Mouse (Mus musculus) neural tube, embryonic 10.5 days (tissue): ENCODE measurements at regions not wholly inside any gene's neighbourhood (a gene's known extent, or its start where the extent isn't known, plus 50 kb on each side); places are given as distances from the start of the nearest gene placed in this dataset.
"Not testable (repeated sequence)": the region's sequence is repeated elsewhere in the genome, so short reads cannot be mapped to it uniquely, and the experiment has no call there.

Experiments
- DNase-seq: peaks from one replicate; pipeline ENCODE4 v3.0.0-alpha.2; 2017; ENCODE audit warnings: low spot score; ENCODE audit errors: extremely low spot score

DNA sequence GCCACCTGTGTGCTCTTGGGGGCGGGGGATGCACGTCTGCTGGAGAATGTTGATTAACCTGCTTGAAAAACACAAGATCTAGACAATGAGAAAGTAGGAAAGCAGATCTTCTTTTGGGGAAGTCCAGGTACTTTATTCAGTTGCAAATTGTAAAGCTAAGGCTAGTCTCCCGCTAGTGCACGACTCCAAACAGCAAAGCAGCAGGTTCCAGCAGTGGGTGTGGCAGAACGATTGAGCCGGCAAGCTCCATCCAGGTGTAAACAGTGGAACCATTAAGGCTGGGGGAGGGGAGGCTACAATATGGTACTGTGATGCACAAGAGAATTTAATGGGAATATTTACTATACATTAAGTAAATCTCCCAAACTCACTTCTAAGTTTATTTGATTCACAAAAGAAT lies 448.6 kb upstream of the Cobl start:
- DNase-seq = not testable (repeated sequence)

DNA sequence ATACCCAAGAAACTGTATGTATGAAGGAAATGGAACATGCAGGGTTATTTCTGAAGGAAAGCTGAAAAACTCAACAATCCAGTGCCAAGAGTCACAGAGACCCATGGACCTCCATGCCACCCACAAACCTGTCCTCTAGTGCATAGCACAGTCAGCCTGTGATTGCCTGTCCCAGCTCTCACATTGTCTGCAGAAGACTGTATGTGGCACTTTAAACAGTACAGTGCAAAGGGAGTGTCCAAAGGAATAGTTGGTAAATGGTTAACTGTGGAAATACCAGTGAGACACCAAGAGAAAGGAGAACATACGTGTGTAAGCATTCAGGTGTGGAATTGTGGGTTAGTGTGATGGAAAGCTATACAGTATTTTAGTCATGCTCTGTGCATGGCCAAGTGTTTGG lies 409.0 kb upstream of the Cobl start:
- no peak for DNase-seq

DNA sequence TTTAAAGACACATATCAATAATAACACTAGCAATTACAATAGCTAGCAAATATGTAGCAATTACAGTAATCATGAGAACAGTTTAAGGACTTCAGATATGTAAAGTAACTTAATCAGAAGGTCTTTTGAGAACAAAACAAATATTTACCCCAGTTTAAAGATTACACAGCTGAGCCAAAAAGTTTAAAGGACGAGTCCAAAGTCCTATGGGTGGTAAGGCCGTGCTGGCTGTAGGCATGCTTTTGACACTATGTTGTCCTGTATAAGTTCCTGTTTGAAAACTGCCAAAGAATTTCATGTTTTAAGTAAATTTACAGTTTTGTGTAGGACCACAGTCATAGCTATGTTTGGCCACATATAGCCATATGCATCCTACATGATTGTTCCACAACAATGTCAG lies 408.0 kb upstream of the Cobl start:
- no peak for DNase-seq

DNA sequence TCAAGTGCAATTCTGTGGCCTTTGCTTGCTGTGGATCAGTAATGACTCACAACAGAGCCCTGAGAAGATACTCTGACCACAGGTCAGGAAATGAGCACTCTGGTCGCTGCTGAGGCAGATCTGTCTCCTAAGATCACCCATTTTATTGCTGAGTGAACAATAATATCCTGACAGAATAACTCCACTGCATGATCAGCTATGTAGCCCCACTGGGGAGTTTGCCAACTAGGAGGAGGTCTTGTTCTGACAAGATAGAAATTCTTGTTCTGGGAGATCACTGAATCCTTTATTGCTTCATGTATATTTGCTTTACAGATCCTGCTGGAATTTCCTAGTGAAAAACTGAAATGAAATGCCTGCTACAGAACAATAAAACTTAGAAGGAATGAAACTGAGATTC lies 407.6 kb upstream of the Cobl start:
- no peak for DNase-seq

DNA sequence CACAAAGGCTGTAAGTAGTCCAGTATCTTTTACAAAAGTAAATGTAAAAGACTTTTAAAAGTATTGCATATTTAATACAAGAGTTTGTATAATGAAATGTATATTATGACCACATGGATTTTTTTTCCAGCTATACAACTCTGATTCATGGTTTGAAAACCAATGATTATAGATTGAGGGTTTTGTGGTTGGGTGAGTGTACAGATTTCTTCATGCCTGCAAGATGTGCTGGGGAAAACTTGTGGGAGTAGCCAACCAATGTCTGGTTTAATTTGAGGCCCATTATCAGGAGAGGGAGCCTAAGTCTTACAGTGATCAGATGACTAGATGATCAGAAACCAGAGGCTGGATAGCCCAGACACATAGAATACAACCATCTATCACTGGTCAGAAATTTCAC lies 402.8 kb upstream of the Cobl start:
- DNase-seq = no peak

DNA sequence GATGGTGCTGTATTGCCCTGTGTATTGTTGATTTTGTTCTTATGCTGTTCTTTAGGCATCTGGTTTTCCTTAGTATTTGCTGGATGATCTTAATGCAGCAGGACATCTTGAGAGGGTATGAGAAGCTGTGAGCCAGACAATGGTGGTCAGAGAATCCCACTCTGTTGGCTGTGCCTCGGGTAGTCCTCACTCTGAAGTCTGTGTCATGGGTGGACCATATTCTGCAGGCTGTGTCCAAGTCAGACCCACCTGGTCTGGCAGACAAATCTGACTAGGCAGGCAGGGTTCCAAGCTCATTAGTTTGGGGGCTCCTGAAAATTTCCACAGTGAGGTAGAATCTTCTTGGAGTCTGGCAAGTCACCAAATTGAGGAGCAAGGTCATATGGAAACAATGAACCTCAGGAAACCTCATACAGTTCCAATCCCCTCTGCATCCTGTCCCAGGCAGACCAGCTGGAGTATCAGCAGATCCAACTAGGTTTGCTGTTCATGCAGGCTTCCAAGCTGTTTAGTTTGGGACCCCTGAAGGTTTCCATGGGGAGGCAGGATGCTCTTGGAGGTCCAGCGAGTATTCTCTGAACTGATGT lies 400.4 kb upstream of the Cobl start:
- no peak for DNase-seq

DNA sequence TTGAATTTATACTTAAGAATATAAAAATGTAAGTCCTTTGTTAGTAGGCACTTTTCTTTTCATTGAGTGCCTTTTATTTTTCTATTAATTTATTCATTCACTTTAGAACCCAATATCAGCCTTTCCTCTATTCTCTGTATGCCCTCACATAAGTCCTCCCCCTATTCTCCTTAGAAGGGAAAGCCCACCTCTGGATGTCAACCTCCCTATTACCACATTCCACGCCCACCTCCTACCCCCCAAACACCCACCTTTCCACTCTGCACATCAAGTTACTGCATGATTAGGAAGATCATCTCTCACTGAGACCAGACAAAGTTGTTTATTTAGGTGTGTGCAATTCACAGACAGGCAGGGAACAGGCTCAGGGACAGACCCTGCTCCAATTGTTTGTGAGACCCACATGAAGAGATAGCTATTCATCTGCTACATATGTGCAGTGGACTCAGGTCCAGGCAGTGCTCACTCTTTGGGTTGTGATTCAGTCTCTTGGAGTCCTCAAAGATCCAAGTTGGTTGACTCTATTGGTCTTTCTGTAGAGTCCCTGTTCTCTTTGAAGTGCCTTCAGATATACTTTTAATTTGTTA lies 394.7 kb upstream of the Cobl start:
- DNase-seq = peak; percentile 14

DNA sequence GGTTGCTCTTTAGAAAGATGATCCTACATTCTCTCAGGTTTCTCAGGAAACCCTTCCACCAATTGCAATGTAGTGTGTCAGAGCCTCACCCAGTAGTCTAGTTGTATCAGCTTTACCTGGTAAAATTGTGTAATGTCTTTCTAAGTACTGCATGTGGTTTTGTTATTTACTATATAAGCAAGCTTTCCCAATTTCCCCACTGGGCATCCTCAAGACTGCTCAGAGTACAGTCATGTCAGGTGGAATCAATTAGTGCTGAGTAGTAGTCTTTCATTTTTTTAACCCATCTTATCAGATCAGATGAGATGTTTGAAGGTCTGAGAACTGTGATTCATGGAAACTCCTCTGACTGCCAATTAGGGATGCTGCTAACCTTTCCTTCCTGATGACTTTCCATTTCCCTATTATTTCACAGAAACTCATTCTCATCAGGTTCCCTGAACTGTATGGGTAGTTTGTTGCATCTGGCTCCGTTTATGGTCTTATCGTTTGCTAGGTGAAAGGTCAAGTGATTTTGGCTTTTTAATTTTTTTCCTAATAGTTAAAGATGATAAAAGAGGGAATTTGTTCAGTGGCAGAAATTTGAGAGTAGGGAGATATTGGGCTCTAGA lies 393.6 kb upstream of the Cobl start:
- no peak for DNase-seq

DNA sequence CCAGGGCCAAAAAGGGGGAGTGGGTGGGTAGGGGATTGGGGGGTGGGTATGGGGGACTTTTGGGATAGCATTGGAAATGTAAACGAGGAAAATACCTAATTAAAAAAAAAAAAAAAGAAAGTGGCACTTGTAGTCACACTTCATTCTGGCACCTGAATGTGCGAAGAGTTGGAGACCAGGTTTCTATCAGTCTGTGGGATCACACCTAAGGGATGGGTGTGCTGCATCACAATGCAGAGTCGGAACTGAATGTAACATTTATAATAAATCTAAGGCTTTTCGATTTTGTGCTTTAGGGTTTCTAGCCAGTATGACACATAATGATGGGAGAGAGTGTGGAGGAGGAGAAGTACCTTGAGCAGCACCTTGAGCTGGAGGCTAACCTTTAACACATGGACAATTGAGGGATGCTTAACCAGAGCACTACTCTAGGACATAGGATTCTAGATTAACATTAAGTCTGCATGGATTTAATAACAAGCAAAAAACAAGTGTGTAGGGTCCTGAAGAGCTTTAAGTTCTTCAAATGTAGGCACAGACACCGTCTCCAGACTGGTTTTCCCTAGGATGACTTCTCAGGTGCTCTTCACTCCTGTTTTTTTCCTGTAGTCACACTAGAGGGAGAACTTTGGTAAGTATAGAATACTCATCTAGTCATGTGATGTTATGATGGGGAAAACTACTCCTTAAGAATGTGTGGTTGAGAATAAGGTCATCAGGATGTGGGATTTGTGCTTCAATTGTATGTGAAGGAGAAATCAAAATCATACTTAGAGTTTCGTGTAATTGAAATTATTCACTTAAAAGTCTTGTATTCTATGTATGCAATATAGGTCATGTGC lies 392.8 kb upstream of the Cobl start:
- DNase-seq = no peak

DNA sequence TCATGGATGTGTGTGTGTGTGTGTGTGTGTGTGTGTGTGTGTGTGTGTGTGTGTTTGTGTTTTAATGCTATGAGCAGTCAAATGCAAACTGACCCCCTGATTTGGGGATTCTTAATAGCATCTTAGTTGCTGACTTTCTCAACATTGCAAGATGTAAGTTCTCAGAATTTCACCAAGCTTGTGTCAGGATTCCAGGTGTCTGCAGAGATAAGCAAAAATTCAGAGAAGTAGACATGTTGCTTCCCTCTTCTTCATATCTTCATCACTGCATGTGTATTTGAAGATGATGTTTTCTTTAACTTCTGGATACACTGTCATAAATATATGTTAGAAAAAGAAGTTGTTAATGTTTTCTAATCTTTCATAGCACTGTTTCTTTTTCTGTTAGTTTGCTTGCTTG lies 383.0 kb upstream of the Cobl start:
- no peak for DNase-seq

DNA sequence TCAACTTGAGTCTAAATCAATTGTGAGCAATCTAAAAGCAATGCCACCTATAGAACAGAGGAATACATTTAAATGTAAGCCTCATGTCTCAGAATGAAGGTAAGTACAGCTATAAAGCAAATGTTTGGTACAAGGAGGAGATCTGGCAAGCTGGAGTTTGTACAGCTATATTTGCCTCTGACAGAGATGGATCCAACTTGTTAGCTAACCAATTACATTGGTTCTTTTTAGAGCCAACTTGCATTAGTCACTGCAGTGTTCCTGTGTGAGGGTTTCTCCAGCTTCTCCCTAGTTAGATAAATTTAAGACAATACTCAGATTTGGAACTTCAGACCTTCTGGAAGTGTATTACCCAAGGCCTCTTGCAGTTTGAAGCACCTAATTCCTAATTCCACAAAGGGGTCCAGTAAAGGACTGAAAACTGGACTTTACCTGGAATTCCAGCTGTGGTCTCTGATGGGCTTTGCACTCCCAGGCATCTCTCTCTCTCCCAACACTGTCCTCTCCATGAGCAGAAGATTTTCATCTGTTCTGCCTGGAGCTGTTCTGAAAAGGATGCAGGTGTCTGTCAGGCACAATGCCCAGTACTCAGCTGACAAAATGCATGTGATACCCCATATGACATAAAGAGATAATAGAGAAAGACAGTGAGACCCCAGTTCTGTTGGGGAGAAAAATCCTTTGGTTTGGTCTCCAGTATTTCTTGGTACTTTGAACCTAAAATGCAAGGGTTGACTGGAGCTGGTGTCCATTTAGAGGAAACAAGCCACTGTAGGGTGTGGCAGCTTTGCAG lies 379.1 kb upstream of the Cobl start:
- no peak for DNase-seq

DNA sequence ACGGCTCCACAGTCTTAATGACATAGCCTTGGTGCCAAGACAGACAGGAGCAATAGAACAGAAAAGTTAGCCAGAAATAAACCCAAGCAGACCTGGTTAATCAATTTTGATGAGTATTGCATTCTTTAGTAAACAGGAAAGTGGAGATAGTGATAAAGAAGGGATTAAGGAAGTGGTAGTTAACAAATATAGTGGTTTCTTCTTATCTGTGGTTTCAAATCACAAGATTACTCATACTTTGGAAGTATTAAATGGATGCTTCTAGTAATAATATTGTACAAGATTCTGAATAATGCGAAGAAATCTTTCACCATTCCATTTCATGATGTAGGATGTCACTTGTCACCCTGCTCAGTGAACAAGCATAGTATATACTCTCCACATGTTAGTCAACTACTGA lies 376.6 kb upstream of the Cobl start:
- DNase-seq = no peak

DNA sequence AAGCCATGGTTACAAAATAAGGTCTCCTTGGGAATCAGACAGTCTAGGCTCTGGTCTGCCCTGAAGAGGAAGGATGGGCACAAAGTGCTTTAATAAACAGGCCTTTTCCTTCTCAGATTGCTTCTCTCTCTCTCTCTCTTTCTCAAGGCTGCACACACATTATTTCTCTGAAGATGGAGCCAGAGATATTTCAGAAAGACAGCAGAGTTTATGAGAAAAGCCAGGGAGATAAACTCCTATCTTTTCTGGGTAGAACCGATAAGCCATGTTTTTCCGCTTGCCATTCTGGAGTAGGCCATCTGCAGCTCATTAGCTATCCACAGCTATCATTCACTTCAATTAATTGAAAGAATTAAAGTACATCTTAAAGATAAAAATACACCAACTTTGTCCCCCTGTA lies 373.2 kb upstream of the Cobl start:
- no peak for DNase-seq

DNA sequence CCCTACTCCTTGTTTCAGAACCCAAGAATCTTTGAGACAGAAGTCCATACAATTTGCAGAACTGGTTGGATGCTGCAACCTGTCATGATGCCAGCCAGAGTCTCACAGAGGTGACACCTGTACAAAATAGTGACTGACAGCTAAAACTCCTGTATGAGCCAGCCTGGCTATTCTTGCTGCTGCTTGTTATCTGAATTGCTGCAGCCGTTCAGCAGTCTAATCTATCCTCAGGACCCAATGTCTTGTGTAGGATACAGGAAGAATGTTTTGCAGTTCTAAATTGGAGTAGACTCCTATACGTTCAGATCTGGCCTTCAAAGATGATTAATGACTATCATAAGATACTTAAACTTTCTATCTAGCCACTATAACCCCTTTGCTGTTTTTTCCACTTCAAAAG lies 372.6 kb upstream of the Cobl start:
- no peak for DNase-seq

DNA sequence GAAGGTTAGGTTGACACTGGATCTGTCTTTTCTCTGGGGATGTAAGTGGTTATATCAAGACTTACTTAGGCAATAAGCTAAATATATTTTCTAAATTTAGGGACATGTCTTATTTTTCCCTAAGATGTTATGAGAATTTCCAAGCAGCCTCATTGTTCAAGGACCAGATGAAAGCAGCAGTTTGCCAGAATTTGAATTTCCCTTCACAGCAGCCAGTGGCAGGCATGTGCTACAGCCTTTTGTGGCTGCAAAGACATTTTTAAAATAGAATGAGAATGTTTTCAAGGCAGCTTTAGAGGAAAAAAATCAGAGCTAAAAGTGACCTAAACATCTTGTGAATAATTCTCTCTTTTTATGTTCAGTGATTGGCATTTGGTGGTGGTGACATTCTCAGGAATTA lies 371.6 kb upstream of the Cobl start:
- no peak for DNase-seq

DNA sequence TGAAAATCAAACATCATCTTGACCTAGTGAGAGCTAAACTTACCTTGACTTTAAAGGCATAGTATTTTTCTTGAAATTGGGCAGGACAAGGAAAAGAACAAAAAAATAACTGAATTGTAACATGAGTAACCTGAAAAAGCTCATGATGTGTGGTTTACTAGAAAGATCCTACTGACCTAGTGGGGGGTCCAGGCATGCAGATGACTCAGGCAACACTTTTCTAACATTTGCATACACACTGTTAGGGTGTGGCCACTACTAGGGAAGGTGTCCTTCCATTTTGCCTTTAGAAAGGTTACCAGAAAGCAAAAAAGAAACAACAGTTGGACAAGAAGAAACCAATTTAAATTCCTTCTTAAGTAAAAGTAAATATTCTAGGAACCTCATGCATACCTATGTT lies 347.3 kb upstream of the Cobl start:
- no peak for DNase-seq

DNA sequence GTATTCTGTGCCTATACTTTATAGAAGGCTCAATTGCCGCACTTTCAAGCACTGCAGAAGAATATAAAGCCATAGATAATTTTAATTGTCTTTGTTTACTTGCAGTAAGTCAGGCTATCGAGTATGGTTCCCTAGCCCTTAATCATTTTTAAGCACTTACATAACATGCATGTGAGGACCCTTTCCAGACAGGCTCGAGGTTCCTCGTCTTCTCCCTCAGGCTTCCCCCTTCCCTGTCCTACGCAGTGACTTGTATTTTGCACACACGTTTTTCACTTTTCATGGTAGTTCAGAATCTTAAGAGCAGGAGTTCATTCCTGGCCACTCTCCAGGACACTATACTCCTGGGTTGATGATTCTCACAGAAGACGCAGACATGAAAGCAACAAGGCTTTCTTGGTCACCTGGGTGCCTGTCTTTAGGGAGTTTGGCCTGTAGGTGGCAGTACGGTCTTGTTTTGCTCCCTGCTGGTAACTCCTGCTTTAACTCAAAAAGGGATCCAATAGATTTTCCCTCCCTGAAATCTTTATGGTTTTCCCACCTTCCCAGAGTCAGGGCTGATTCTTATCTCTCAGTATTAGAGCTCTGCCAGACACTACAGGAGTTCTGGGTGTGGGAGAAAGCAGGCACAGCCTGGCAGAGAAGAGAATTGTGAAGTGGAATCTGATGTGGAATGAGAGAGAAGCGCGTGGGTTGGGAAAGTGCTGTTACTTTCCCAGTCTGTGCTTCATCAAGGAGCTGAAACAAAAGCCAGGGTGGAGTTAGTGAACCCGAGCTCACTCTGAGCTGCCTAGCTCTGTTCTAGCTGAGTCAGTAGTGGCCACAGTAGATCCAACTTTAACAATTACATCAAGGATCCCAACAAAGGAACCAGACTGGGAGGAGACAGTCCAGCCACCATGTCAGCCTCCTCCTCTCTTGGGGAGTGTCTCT lies 346.5 kb upstream of the Cobl start:
- DNase-seq = peak; percentile 72
